Mouse (Mus musculus): ENCODE data around the gene Fryl. TPM values are rescaled to one million over a fixed set of nuclear protein-coding genes. Genes with fewer than 3 reads are reported as not detected.

Fryl gene
- polyA plus RNA-seq, 1 experiment from 2014 or later: 47.4 TPM

DNA sequence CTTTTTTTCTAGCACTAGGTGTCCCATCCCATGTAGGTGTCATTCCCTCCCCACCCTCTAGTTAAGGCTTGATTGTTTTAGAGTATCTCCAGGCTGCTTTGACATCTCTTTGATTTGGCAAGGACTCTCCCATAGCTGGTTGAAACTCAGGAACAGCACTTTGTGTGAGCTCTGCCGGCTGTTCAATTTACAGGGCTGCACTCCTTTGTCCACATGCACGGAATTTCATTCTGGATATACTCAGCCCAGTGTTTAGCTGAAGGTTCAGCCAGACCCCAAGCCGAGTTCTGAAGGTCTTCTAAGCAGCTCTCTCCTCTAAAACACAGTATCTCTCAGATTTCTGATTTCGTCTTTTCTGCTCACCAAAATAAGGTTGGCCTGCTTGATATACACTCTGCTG lies 284.0 kb downstream of the Fryl start:
- 0 out of 2 replicates have a peak, but pooled peaks cover 4% of the 10 kb centered on the region for H3K4me1 ChIP-seq
- H3K27me3 ChIP-seq: no peaks in the 10 kb centered on the region
- no peak overlapping the region for H3K27ac ChIP-seq
- no peak for ATAC-seq (ENCODE audit: low FRiP score)
- WGBS: 79% methylated on average over 4 of the region's 4 CpGs
- no peak overlapping the region for H3K4me3 ChIP-seq
- no peak overlapping the region for H3K4me2 ChIP-seq (replicated peaks)
- no peaks in the 10 kb centered on the region for H3K9me3 ChIP-seq (replicated peaks)
- H3K36me3 ChIP-seq: peaks cover 42% of the 10 kb centered on the region
- no peak overlapping the region for H3K9ac ChIP-seq

Other genes with a start within 250 kb of the Fryl start
- gene Slc10a4, start 249.7 kb downstream of the Fryl start, polyA plus RNA-seq (2016; fragmentation: Nextera tagmentation; extraction: Ambion mirVana): 24.8 and 25.5 TPM in 2 replicates
- 195 and 207 TPM in 2 replicates for gene Ociad1, start 36.2 kb upstream of the Fryl start, polyA plus RNA-seq (2016; fragmentation: Nextera tagmentation; extraction: Ambion mirVana)
- 12.7 and 16.4 TPM in 2 replicates for gene Ociad2, start 84.4 kb upstream of the Fryl start, polyA plus RNA-seq (2016; fragmentation: Nextera tagmentation; extraction: Ambion mirVana)
- 0.20 TPM in 1 of 2 replicates, not detected in the other for gene Cwh43, start 149.5 kb upstream of the Fryl start, polyA plus RNA-seq (2016; fragmentation: Nextera tagmentation; extraction: Ambion mirVana)
- 58.4 and 67.4 TPM in 2 replicates for gene Dcun1d4, start 224.4 kb upstream of the Fryl start, polyA plus RNA-seq (2016; fragmentation: Nextera tagmentation; extraction: Ambion mirVana)

Data from hindbrain, embryonic 12.5 days (tissue).